Mouse (Mus musculus): ENCODE results near the gene Gnptab. TPM values are rescaled to one million over a fixed set of nuclear protein-coding genes. Genes with fewer than 3 reads are reported as not detected.
"Not testable (repeated sequence)": the region's sequence is repeated elsewhere in the genome, so short reads cannot be mapped to it uniquely, and the experiment has no call there.

Gene Gnptab
- polyA plus RNA-seq, 1 experiment from 2014 or later = 26.7 TPM

GRCm38 (mm10) chr10:88372436-88372835 is 6.5 kb upstream of the Gnptab start:
- no peaks in the 10 kb centered on the region for H3K36me3 ChIP-seq (ENCODE audit: control insufficient read depth, insufficient read depth, low read length)
- H3K4me3 ChIP-seq (ENCODE audit: low read depth, low read length) = no peak overlapping the region
- H3K9me3 ChIP-seq (ENCODE audit: control insufficient read depth, low read length) = no peaks in the 10 kb centered on the region
- no peak overlapping the region for H3K9ac ChIP-seq (replicated peaks; ENCODE audit: low read depth, low read length)
- ATAC-seq (ENCODE audit: low read depth) = no peak
- no peak overlapping the region for H3K4me2 ChIP-seq (ENCODE audit: low read depth, low read length)
- WGBS = 96% methylated on average over 4 of the region's 4 CpGs
- no peaks in the 10 kb centered on the region for H3K27me3 ChIP-seq (ENCODE audit: control insufficient read depth, insufficient read depth, low read length)
- no peaks in the 10 kb centered on the region for H3K4me1 ChIP-seq (ENCODE audit: control insufficient read depth, insufficient read depth, low read length)
- no peak overlapping the region for H3K27ac ChIP-seq (ENCODE audit: low read depth, low read length)

GRCm38 (mm10) chr10:88372945-88373344 is 6.0 kb upstream of the Gnptab start:
- not testable (repeated sequence) for H3K9me3 ChIP-seq (ENCODE audit: control insufficient read depth, low read length); H3K27me3 ChIP-seq (ENCODE audit: control insufficient read depth, insufficient read depth, low read length); H3K4me1 ChIP-seq (ENCODE audit: control insufficient read depth, insufficient read depth, low read length); H3K9ac ChIP-seq (replicated peaks; ENCODE audit: low read depth, low read length); H3K4me2 ChIP-seq (ENCODE audit: low read depth, low read length); H3K4me3 ChIP-seq (ENCODE audit: low read depth, low read length); H3K27ac ChIP-seq (ENCODE audit: low read depth, low read length); H3K36me3 ChIP-seq (ENCODE audit: control insufficient read depth, insufficient read depth, low read length); ATAC-seq (ENCODE audit: low read depth)
- WGBS = 88% methylated on average over 2 of the region's 2 CpGs

GRCm38 (mm10) chr10:88374984-88375383 is 3.9 kb upstream of the Gnptab start:
- H3K27me3 ChIP-seq (ENCODE audit: control insufficient read depth, insufficient read depth, low read length) = no peaks in the 10 kb centered on the region
- 38% methylated on average over 10 of the region's 10 CpGs for WGBS
- ATAC-seq (ENCODE audit: low read depth) = no peak
- H3K4me1 ChIP-seq (ENCODE audit: control insufficient read depth, insufficient read depth, low read length) = peaks cover under 1% of the 10 kb centered on the region; the same call in 1 of the 2 replicates
- H3K36me3 ChIP-seq (ENCODE audit: control insufficient read depth, insufficient read depth, low read length) = no peaks in the 10 kb centered on the region
- no peak overlapping the region for H3K9ac ChIP-seq (replicated peaks; ENCODE audit: low read depth, low read length)
- no peak overlapping the region for H3K4me2 ChIP-seq (ENCODE audit: low read depth, low read length)
- H3K27ac ChIP-seq (ENCODE audit: low read depth, low read length) = no peak overlapping the region
- H3K9me3 ChIP-seq (ENCODE audit: control insufficient read depth, low read length) = no peaks in the 10 kb centered on the region
- H3K4me3 ChIP-seq (ENCODE audit: low read depth, low read length) = no peak overlapping the region

- Histone ChIP-seq H3K4me3 (ENCODE audit: low read depth, low read length) (no peak overlapping the region), H3K27me3 (ENCODE audit: control insufficient read depth, insufficient read depth, low read length) (no peaks in the 10 kb centered on the region), H3K9me3 (ENCODE audit: control insufficient read depth, low read length) (no peaks in the 10 kb centered on the region), H3K9ac (replicated peaks; ENCODE audit: low read depth, low read length) (no peak overlapping the region), H3K4me2 (ENCODE audit: low read depth, low read length) (no peak overlapping the region), H3K36me3 (ENCODE audit: control insufficient read depth, insufficient read depth, low read length) (no peaks in the 10 kb centered on the region), H3K27ac (ENCODE audit: low read depth, low read length) (no peak overlapping the region), H3K4me1 (ENCODE audit: control insufficient read depth, insufficient read depth, low read length) (peaks cover 17% of the 10 kb centered on the region; the same call in 1 of the 2 replicates)
- ATAC-seq (ENCODE audit: low read depth) = no peak
- 7% methylated on average over 11 of the region's 11 CpGs for WGBS
Observed at GRCm38 (mm10) chr10:88376770-88377169, 2.2 kb upstream of the Gnptab start.

GRCm38 (mm10) chr10:88377666-88378065 is 1.3 kb upstream of the Gnptab start:
- no peak overlapping the region for H3K9ac ChIP-seq (replicated peaks; ENCODE audit: low read depth, low read length)
- H3K4me3 ChIP-seq (ENCODE audit: low read depth, low read length) = no peak overlapping the region
- no peaks in the 10 kb centered on the region for H3K9me3 ChIP-seq (ENCODE audit: control insufficient read depth, low read length)
- H3K27me3 ChIP-seq (ENCODE audit: control insufficient read depth, insufficient read depth, low read length) = no peaks in the 10 kb centered on the region
- H3K4me2 ChIP-seq (ENCODE audit: low read depth, low read length) = no peak overlapping the region
- H3K36me3 ChIP-seq (ENCODE audit: control insufficient read depth, insufficient read depth, low read length) = no peaks in the 10 kb centered on the region
- H3K4me1 ChIP-seq (ENCODE audit: control insufficient read depth, insufficient read depth, low read length) = peaks cover 17% of the 10 kb centered on the region; the same call in 1 of the 2 replicates
- ATAC-seq (ENCODE audit: low read depth) = no peak
- 85% methylated on average over 4 of the region's 4 CpGs for WGBS
- no peak overlapping the region for H3K27ac ChIP-seq (ENCODE audit: low read depth, low read length)

- H3K27ac ChIP-seq (ENCODE audit: low read depth, low read length) = 0 out of 2 replicates have a peak overlapping the region, but pooled peaks have one; percentile 79
- H3K27me3 ChIP-seq (ENCODE audit: control insufficient read depth, insufficient read depth, low read length) = no peaks in the 10 kb centered on the region
- peak; percentile 52; the same call in 1 of the 2 replicates for ATAC-seq (ENCODE audit: low read depth)
- no peaks in the 10 kb centered on the region for H3K36me3 ChIP-seq (ENCODE audit: control insufficient read depth, insufficient read depth, low read length)
- peak overlapping the region; percentile 75; the same call in 1 of the 2 replicates for H3K9ac ChIP-seq (replicated peaks; ENCODE audit: low read depth, low read length)
- peak overlapping the region; percentile 79 for H3K4me2 ChIP-seq (ENCODE audit: low read depth, low read length)
- peaks cover 17% of the 10 kb centered on the region; the same call in 1 of the 2 replicates for H3K4me1 ChIP-seq (ENCODE audit: control insufficient read depth, insufficient read depth, low read length)
- H3K9me3 ChIP-seq (ENCODE audit: control insufficient read depth, low read length) = no peaks in the 10 kb centered on the region
- WGBS = under 1% methylated on average over 11 of the region's 11 CpGs
- peak overlapping the region; percentile 69 for H3K4me3 ChIP-seq (ENCODE audit: low read depth, low read length)
Observed at GRCm38 (mm10) chr10:88380002-88380401, 1.1 kb downstream of the Gnptab start.

- Histone ChIP-seq H3K4me3 (ENCODE audit: low read depth, low read length) (peak overlapping the region; percentile 69), H3K4me2 (ENCODE audit: low read depth, low read length) (peak overlapping the region; percentile 79), H3K27ac (ENCODE audit: low read depth, low read length) (no peak overlapping the region), H3K9me3 (ENCODE audit: control insufficient read depth, low read length) (no peaks in the 10 kb centered on the region), H3K36me3 (ENCODE audit: control insufficient read depth, insufficient read depth, low read length) (no peaks in the 10 kb centered on the region), H3K4me1 (ENCODE audit: control insufficient read depth, insufficient read depth, low read length) (peaks cover 17% of the 10 kb centered on the region; the same call in 1 of the 2 replicates), H3K9ac (replicated peaks; ENCODE audit: low read depth, low read length) (peak overlapping the region; percentile 75; the same call in 1 of the 2 replicates), H3K27me3 (ENCODE audit: control insufficient read depth, insufficient read depth, low read length) (no peaks in the 10 kb centered on the region)
- 56% methylated on average over 14 of the region's 14 CpGs for WGBS
- no peak for ATAC-seq (ENCODE audit: low read depth)
Observed at GRCm38 (mm10) chr10:88380430-88381060, 1.6 kb downstream of the Gnptab start.

GRCm38 (mm10) chr10:88381286-88381685 is 2.4 kb downstream of the Gnptab start:
- Histone ChIP-seq H3K27ac (ENCODE audit: low read depth, low read length) (no peak overlapping the region), H3K9ac (replicated peaks; ENCODE audit: low read depth, low read length) (no peak overlapping the region), H3K9me3 (ENCODE audit: control insufficient read depth, low read length) (no peaks in the 10 kb centered on the region), H3K27me3 (ENCODE audit: control insufficient read depth, insufficient read depth, low read length) (no peaks in the 10 kb centered on the region), H3K4me1 (ENCODE audit: control insufficient read depth, insufficient read depth, low read length) (peaks cover 17% of the 10 kb centered on the region; the same call in 1 of the 2 replicates), H3K36me3 (ENCODE audit: control insufficient read depth, insufficient read depth, low read length) (no peaks in the 10 kb centered on the region), H3K4me2 (ENCODE audit: low read depth, low read length) (no peak overlapping the region), H3K4me3 (ENCODE audit: low read depth, low read length) (no peak overlapping the region)
- 69% methylated on average over 4 of the region's 4 CpGs for WGBS
- no peak for ATAC-seq (ENCODE audit: low read depth)

GRCm38 (mm10) chr10:88382009-88382408 is 3.1 kb downstream of the Gnptab start:
- ATAC-seq (ENCODE audit: low read depth) = no peak
- no peak overlapping the region for H3K4me2 ChIP-seq (ENCODE audit: low read depth, low read length)
- H3K4me1 ChIP-seq (ENCODE audit: control insufficient read depth, insufficient read depth, low read length) = peaks cover 17% of the 10 kb centered on the region; the same call in 1 of the 2 replicates
- H3K36me3 ChIP-seq (ENCODE audit: control insufficient read depth, insufficient read depth, low read length) = no peaks in the 10 kb centered on the region
- H3K4me3 ChIP-seq (ENCODE audit: low read depth, low read length) = no peak overlapping the region
- no peak overlapping the region for H3K27ac ChIP-seq (ENCODE audit: low read depth, low read length)
- H3K9me3 ChIP-seq (ENCODE audit: control insufficient read depth, low read length) = no peaks in the 10 kb centered on the region
- no peaks in the 10 kb centered on the region for H3K27me3 ChIP-seq (ENCODE audit: control insufficient read depth, insufficient read depth, low read length)
- WGBS = 74% methylated on average over 6 of the region's 6 CpGs
- H3K9ac ChIP-seq (replicated peaks; ENCODE audit: low read depth, low read length) = no peak overlapping the region

All from neural tube, embryonic 14.5 days (tissue).